Mouse (Mus musculus) embryonic facial prominence, embryonic 14.5 days (tissue): ENCODE results near the gene 3100002H09Rik. TPM values are rescaled to one million over a fixed set of nuclear protein-coding genes. Genes with fewer than 3 reads are reported as not detected.

ENCODE experiments used
- ATAC-seq: fragments of 200-750 bp; cut with Nextera tagmentation; 2 replicates; pipeline ENCODE4 v1.8.0; 2017; ENCODE audit warnings: low read depth, moderate number of reproducible peaks, moderate TSS enrichment
- DNase-seq: peaks from one replicate; pipeline ENCODE4 v3.0.0-alpha.2; 2015; ENCODE audit warnings: low spot score
- H3K27ac ChIP-seq: fragments of 300-500 bp; sonication (generic); replicated peaks from 2 replicates; pipeline ENCODE4 v1.5.1; 2014; ENCODE audit warnings: low read depth, mild to moderate bottlenecking, low read length, moderate library complexity
- H3K27me3 ChIP-seq: fragments of 300-500 bp; sonication (generic); replicated peaks from 2 replicates; pipeline ENCODE4 v1.6.1; 2014; ENCODE audit warnings: low read length; ENCODE audit not compliant: control insufficient read depth, insufficient read depth
- H3K36me3 ChIP-seq: fragments of 300-500 bp; sonication (generic); 2 replicates; pipeline ENCODE4 v1.6.1; 2014; ENCODE audit warnings: low read length, mixed read lengths; ENCODE audit not compliant: control insufficient read depth, insufficient read depth
- H3K4me1 ChIP-seq: fragments of 300-500 bp; sonication (generic); 2 replicates; pipeline ENCODE4 v1.6.1; 2014; ENCODE audit warnings: antibody characterized with exemption, low read length; ENCODE audit not compliant: control insufficient read depth, insufficient read depth
- H3K4me2 ChIP-seq: fragments of 300-500 bp; sonication (generic); 2 replicates; pipeline ENCODE4 v1.6.1; 2014; ENCODE audit warnings: low read depth, mild to moderate bottlenecking, low read length, moderate library complexity, mixed read lengths
- H3K4me3 ChIP-seq: fragments of 300-500 bp; sonication (generic); 2 replicates; pipeline ENCODE4 v1.5.1; 2014; ENCODE audit warnings: low read depth, mild to moderate bottlenecking, low read length
- H3K9ac ChIP-seq: fragments of 300-500 bp; sonication (generic); 2 replicates; pipeline ENCODE4 v1.6.1; 2014; ENCODE audit warnings: low read depth, mild to moderate bottlenecking, low read length, moderate library complexity, mixed read lengths
- H3K9me3 ChIP-seq: fragments of 300-500 bp; sonication (generic); 2 replicates; pipeline ENCODE4 v1.6.1; 2016; ENCODE audit warnings: low read length; ENCODE audit not compliant: control insufficient read depth
- WGBS: fragments of 180-500 bp; shearing (Covaris S2); extraction: QIAGEN DNeasy Blood & Tissue Kit; methylation state at CpG from one replicate; pipeline ENCODE4 v1.1.7; 2014; 5-methylcytosine and 5-hydroxymethylcytosine counted together
- polyA plus RNA-seq: library from polyadenylated mRNA; unstranded; fragments of >200 nt; fragmentation: Nextera tagmentation; extraction: Ambion mirVana; gene quantifications from 2 replicates; pipeline ENCODE4 v1.2.1, GENCODE M21; 2014

Gene 3100002H09Rik
- polyA plus RNA-seq, 1 experiment from 2014 or later: 0.47 TPM

DNA sequence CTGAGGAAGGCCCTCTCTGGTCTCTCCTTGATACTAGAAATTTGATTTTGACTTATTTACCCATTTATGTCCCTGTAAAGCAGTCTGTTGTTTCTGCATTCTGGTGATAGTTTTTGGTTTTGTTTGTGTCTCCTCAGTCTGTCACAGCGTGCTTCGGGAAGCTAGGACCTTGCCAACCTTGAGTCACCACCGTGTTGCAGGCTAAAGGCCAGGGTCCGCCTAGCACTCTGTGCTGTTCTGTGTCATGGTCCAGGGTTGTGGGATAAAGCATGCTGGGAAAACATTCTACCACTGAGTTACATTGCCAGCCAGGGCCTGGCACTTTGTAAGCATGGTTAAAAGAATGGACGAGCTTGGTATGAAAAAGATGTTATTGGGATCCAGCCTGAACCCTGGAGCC is 12.0 kb upstream of the 3100002H09Rik start:
- ATAC-seq (no peak), DNase-seq (no peak)
- Histone ChIP-seq H3K4me2 (no peak overlapping the region), H3K36me3 (no peaks in the 10 kb centered on the region), H3K9ac (no peak overlapping the region), H3K9me3 (no peaks in the 10 kb centered on the region), H3K27ac (no peak overlapping the region), H3K4me1 (peaks cover 23% of the 10 kb centered on the region), H3K27me3 (no peaks in the 10 kb centered on the region), H3K4me3 (no peak overlapping the region)
- WGBS: 89% methylated on average over 5 of the region's 5 CpGs

DNA sequence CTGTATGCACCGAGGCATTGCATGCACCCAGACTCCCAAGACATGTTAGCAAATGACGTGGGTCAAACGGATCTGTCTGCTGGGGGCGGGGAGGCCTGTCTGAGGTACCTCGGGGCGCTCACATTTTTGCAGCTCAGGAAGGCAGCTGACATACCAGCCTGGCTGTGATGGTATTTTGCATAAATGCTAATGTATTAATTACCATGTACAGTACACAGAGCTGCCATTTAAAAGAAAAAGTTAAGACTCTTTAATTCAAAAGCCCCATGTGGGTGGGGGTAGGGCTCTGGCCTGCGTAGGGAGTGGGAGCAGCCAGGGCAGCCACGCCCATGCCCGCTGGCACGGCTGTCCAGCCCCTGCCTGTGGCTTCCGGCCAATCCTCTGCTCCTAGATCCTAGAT is 10.8 kb upstream of the 3100002H09Rik start:
- no peaks in the 10 kb centered on the region for H3K9me3 ChIP-seq
- H3K4me3 ChIP-seq: no peak overlapping the region
- DNase-seq (no peak), ATAC-seq (no peak)
- H3K27me3 ChIP-seq: no peaks in the 10 kb centered on the region
- H3K4me2 ChIP-seq: no peak overlapping the region
- peaks cover 19% of the 10 kb centered on the region for H3K4me1 ChIP-seq
- no peak overlapping the region for H3K9ac ChIP-seq
- 66% methylated on average over 11 of the region's 11 CpGs for WGBS
- no peaks in the 10 kb centered on the region for H3K36me3 ChIP-seq
- H3K27ac ChIP-seq: no peak overlapping the region

DNA sequence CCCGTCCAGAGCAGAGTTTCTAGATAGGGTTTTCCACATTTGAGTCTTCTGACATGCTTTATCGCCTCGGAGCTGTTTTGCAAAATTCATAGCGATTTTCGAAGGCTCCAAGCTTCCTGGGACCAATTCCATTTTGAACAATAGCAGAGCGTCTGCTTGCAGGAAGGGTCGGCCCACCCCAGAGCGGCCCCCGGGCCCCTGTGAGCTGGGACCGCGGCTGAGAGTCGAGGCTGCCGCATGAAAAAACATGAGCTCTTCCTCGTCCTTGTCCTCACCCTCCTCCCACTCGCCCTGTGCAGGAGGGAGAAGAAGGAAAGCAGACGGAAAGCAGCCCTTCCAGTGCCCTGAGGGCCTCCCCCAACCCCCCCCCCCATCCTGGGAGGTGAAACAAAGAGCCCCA is 8.0 kb upstream of the 3100002H09Rik start:
- 0 out of 2 replicates have a peak, but pooled peaks cover 1% of the 10 kb centered on the region for H3K27me3 ChIP-seq
- ATAC-seq (no peak), DNase-seq (peak; percentile 10)
- H3K9ac ChIP-seq: peak overlapping the region; percentile 16; the same call in 1 of the 2 replicates
- peaks cover 10% of the 10 kb centered on the region for H3K4me1 ChIP-seq
- H3K27ac ChIP-seq: no peak overlapping the region
- 0 out of 2 replicates have a peak overlapping the region, but pooled peaks have one; percentile 10 for H3K4me3 ChIP-seq
- no peaks in the 10 kb centered on the region for H3K9me3 ChIP-seq
- WGBS: 15% methylated on average over 15 of the region's 16 CpGs
- H3K36me3 ChIP-seq: no peaks in the 10 kb centered on the region
- H3K4me2 ChIP-seq: peak overlapping the region; percentile 35

DNA sequence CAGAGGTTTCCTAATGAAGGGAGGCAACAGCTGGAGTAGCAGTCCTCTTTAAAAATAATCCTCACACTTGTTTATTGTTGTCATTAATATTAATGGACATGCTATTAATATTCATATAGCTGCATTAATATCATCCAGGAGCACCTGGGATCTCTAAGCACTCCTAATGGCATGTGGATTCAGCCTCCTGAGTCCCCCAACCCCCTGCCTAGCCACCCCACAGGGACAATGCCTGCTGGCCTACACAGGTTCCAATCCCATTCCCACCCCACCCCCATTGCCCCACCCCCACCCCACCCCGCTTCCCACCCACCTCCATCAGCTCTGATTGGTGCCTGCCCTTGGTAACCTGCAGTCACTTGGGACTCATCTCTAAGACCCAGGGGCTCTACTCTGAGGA is 6.0 kb upstream of the 3100002H09Rik start:
- H3K36me3 ChIP-seq: no peaks in the 10 kb centered on the region
- ATAC-seq: no peak
- no peak for DNase-seq
- H3K4me2 ChIP-seq: no peak overlapping the region
- peaks cover 10% of the 10 kb centered on the region for H3K4me1 ChIP-seq
- WGBS: 67% methylated on average over 1 of the region's 1 CpGs
- no peak overlapping the region for H3K9ac ChIP-seq
- no peaks in the 10 kb centered on the region for H3K9me3 ChIP-seq
- H3K27me3 ChIP-seq: 0 out of 2 replicates have a peak, but pooled peaks cover 4% of the 10 kb centered on the region
- no peak overlapping the region for H3K4me3 ChIP-seq
- no peak overlapping the region for H3K27ac ChIP-seq

DNA sequence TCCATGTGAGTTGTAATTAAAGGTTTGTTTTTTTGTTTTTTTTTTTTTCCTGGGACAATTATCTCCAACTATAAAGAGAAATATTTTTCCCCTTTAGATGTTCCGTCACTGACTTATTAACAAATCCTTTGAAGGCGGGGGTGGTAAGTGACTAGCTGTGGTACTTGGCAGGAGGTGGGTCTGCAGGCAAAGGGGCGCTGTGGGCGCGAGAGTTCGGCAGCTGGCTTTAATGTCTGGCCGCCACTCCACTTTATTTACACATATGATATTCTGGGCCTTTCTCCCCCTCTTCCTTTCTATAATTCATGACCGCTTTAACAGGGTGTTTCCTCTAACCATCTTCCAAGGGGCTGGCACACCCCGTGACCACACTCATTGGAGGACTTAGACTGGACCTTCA is 5.4 kb upstream of the 3100002H09Rik start:
- Histone ChIP-seq H3K4me3 (no peak overlapping the region), H3K4me1 (peaks cover 10% of the 10 kb centered on the region), H3K36me3 (no peaks in the 10 kb centered on the region), H3K9me3 (no peaks in the 10 kb centered on the region), H3K27ac (no peak overlapping the region), H3K4me2 (no peak overlapping the region), H3K27me3 (0 out of 2 replicates have a peak, but pooled peaks cover 4% of the 10 kb centered on the region), H3K9ac (no peak overlapping the region)
- ATAC-seq: no peak
- 57% methylated on average over 9 of the region's 9 CpGs for WGBS
- no peak for DNase-seq

DNA sequence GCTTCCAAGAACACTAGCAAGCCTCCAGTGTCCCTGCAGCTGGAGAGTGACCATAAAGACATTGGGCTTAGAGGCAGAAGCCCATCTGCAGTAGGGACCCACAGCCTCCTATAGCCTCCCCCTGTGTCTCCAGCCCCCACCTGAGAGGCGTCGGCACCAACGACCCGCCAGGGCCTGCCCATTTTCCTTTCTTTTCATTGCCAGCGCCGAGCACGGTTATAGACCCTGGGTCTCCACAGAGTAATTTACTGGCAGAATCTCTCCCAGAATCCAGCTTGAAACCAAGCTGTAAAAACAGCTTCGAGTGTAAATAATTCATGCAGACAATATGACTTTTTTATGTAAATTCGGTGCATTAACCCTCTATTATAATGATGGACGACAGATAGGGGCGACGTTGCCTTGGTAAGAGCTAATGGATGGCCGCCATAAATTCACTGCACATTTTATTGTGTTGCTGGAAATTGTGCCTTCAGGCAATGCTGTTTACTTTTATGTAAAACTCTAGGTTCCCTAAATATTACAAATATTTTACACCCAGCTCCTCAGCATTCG is 4.9 kb upstream of the 3100002H09Rik start:
- no peak for ATAC-seq
- Histone ChIP-seq H3K27me3 (0 out of 2 replicates have a peak, but pooled peaks cover 4% of the 10 kb centered on the region), H3K36me3 (no peaks in the 10 kb centered on the region), H3K27ac (no peak overlapping the region), H3K9ac (no peak overlapping the region), H3K9me3 (no peaks in the 10 kb centered on the region), H3K4me1 (peaks cover 10% of the 10 kb centered on the region), H3K4me2 (no peak overlapping the region), H3K4me3 (no peak overlapping the region)
- 43% methylated on average over 14 of the region's 14 CpGs for WGBS
- DNase-seq: no peak

DNA sequence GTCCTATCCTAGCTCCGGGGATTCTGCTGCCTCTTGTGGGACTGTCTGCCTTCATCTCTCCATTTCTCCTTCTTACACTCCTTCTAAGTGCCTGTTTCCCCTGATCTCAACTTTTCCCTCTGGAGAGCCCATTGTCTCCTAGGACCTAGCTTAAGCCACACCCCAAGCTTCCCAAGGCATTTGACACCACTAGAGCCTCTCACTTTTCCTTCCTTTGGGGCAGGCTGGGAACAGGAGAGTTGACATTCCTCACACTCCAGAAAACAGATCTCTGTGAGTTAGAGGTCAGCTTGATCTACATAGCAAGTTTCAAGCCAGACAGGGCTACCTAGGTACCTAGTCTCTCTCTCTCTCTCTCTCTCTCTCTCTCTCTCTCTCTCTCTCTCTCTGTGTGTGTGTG is 3.6 kb upstream of the 3100002H09Rik start:
- Histone ChIP-seq H3K9me3 (no peaks in the 10 kb centered on the region), H3K27ac (no peak overlapping the region), H3K4me1 (peaks cover 10% of the 10 kb centered on the region), H3K36me3 (no peaks in the 10 kb centered on the region), H3K27me3 (0 out of 2 replicates have a peak, but pooled peaks cover 4% of the 10 kb centered on the region), H3K4me2 (no peak overlapping the region), H3K9ac (no peak overlapping the region), H3K4me3 (no peak overlapping the region)
- ATAC-seq (no peak), DNase-seq (peak; percentile 14)
- WGBS: 0% methylated on average over 1 of the region's 1 CpGs

DNA sequence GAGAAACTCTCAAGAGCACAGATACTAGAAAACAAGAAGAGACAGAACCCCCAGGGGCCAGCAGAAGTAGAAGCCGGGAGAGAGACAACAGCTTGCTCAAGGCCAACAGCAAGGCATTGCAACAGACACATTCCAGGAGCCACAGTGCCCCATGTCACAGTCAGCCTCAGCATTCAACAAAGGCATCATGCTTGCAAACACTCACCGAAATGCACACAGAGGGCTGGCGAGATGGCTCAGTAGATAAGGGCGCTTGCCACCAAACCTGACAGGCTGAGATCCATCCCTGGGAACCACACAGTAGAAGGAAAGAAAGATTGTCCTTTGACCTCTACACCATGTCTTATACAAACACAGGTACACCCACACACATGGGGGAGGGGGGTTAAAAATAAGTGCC is 1.2 kb upstream of the 3100002H09Rik start:
- Histone ChIP-seq H3K9ac (no peak overlapping the region), H3K4me2 (no peak overlapping the region), H3K9me3 (no peaks in the 10 kb centered on the region), H3K4me1 (no peaks in the 10 kb centered on the region), H3K36me3 (no peaks in the 10 kb centered on the region), H3K4me3 (no peak overlapping the region), H3K27ac (no peak overlapping the region), H3K27me3 (0 out of 2 replicates have a peak, but pooled peaks cover 4% of the 10 kb centered on the region)
- no peak for DNase-seq
- no peak for ATAC-seq
- WGBS: 58% methylated on average over 4 of the region's 4 CpGs

DNA sequence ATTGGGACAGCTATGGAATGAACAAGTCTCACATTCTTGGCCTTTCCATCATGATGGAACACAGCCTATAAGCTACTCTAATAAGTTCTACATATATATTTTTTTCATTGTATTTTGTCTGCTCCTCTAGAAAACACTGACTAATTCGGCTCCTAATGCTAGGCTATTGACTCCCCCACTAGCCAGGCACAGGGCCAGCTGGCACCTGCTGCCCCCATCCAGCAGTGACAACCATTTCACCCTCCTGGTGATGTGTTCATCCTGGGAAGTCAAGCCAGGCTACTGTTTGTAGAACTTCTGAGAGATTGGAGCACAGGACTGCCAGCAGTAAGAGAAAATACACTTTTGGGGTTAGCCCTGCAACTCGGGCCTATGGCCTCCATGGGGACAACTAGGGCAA is 537 bp downstream of the 3100002H09Rik start:
- WGBS: 58% methylated on average over 2 of the region's 2 CpGs
- no peak overlapping the region for H3K4me3 ChIP-seq
- DNase-seq (no peak), ATAC-seq (no peak)
- H3K27ac ChIP-seq: no peak overlapping the region
- no peak overlapping the region for H3K9ac ChIP-seq
- no peaks in the 10 kb centered on the region for H3K36me3 ChIP-seq
- no peaks in the 10 kb centered on the region for H3K9me3 ChIP-seq
- H3K4me1 ChIP-seq: no peaks in the 10 kb centered on the region
- no peak overlapping the region for H3K4me2 ChIP-seq
- H3K27me3 ChIP-seq: 0 out of 2 replicates have a peak, but pooled peaks cover 4% of the 10 kb centered on the region
